Mouse (Mus musculus) NIH3T3 (cell line): ENCODE data around the gene Mpl.
A peak's percentile ranks its signal among the peaks of the same experiment; 100 is the strongest.

Experiments
- DNase-seq: peaks from one replicate; pipeline ENCODE4 v3.0.0-alpha.2; 2012; ENCODE audit warnings: low read depth

Gene Mpl

DNA sequence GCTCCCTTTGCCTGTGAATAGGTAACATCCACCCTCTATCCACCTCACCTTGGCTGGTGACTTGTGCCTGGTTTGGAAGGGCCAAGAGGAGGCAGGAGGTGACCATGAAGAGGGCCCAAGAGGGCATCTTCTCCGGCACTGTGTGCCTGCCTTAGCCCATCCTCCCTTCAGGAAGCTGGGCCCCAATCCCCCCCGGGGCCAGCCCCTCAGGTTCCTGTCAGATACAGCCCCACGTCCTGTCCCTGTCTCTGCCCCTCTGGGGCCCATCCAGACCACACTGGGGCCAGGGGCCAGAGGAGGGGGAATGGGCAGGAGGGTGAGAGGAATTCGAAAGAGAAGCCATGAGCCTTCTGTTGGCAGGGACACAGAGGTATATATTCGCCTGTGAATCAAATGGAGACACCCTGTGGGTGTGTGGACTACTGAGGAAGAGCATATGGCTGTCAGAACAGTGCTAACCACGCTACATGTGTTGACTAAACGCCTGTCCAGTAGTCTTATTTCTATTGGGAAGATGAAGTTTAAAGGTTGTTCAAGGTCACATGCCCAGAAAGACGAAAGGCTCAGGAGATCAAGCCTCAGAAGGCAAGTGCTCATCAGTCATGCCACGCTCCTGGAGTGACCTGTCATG, at the start of gene Mpl:
Gene Mpl, minus strand, starts transcription at position 169 of the 631 bp plus-strand sequence.
- DNase-seq = no peak

DNA sequence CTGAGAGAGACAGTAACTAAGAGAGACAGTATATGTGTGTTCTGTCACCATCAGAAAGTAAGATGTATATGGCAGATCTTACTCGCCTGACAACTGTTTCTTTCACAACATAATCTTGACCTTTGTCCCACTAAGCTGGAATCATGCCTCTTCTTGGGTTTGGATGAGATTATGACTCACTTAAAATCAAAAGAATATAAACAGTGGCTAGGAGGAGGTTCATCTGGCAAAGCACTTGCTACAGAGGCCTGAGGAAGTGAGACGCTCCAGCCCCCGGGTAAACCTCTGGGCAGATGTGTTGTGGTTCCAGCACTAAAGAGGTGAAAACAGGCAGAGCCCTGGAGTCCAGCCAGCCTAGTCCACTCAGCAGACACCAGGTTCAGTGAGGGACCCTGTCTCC, 48.2 kb upstream of the Mpl start:
- DNase-seq = peak; percentile 91

DNA sequence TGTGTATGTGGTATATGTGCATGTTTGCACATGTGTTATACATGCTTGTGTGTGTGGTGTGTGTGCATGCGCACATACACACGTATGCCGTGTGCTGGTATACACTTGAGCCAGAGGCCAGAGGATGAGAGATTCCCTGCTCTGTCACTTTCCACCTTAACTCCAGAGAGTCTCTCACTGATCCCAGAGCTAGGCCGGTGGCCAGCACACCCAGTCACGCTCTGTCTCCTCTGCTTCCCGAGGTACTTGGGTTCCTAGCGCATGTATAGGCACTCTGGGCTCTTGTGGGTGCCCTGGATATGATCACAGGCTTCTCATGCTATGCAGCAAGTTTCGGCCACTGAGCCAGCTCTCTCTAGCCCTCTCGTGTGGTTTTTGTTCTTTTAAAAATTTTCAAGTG, 43.5 kb upstream of the Mpl start:
- DNase-seq = no peak

DNA sequence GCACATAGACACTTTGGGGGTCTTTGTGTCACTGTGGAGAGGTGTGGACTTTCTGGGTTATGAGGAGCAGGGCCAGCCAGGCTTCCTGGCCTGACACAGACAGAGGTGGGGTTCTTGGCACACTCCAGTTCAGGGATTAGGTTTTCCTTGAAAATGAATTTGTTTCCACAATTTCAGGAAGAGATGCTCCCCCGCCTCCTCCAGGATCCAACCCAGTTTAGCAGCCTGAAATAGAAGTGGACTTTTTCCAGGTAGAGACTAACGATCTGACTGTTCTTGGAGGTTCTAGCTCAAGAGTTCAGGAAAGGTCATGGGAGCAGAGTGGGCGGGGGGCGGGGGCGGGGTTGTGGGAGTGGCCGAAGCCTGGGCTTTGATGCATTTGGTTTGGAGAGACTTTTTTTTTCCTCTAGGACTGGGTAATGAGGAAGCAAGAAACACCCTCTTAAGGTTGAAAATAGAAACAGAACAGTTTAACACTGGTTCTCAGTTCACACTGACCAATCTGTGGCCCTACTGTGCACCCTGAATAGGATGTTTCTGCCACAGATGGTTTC, 42.9 kb upstream of the Mpl start:
- no peak for DNase-seq

DNA sequence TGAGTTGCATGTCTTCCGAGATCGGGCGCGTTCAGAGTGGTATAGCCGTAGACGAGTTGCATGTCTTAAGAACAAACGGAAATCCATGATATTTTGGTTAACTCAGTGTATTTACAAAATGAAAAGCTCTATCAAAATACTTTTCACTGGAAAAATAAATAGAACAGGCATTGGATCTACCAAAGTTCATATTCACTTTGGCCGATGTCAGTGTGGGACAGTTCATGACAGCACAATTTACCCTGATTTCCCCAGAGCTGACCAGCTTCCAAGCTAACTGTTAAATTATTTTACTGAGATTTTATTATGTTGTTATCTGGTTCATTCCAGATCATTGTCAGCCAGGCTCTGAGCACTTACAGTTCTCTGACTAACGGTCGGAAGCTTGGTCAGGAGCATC, 33.1 kb upstream of the Mpl start:
- no peak for DNase-seq

DNA sequence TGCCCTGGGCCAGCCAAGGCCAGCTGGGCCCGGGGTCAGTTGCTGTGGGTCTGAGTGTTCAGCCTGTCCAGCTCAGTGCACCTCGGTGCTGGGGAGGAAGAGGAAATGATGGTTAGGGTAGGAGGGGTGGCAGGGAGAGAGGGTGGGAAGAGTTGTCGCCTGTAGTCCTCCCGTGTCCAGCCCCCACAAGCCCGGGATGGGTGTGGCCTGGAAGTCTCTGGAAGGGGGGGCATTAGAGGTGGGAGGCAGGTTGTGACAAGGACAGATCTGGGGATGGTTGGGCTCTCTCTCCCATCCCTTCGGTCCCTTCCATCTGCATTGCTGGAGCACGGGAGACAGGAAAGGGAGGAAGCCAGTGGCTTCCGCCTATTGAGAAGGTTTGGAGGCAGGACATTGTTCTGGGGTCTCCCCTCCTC, 32.4 kb upstream of the Mpl start, which contains the start of gene Tie1:
Gene Tie1, minus strand, starts transcription at position 345 of the 416 bp plus-strand sequence.
- no peak for DNase-seq

DNA sequence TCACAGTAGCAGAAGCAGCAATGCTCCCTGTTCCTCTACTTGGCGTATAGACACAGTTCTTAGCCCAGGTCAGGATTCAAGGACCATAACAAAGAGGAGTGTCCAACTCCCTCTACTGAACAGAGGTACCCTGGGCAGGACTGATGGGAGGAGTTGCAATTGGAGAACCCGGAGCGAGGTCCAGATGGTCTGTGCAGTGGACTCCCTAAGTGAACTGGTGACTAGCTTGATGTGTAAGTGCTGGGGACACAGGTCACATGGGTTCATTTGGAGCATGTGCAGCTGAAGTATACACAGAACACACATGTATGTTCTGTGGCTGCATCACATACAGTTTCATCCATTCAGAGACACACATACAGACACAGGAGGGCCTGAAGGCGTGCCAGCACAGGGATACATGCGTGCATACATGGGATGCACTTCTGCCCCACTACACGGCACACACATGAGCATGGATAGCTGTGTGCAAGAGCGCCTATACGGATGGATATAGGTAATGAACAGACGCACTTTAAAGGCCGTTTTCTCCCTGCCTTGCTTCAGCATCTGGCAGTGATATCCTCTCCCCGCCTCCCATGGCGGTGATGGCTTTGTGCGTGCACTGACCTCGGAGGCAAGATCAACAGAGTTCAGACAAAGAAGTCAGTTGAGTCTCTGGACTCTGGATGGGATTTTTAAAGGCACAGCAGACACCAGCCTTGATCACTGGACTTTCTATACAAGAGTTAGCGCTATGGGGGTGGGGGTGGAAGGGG, 19.6 kb upstream of the Mpl start:
- DNase-seq = no peak

DNA sequence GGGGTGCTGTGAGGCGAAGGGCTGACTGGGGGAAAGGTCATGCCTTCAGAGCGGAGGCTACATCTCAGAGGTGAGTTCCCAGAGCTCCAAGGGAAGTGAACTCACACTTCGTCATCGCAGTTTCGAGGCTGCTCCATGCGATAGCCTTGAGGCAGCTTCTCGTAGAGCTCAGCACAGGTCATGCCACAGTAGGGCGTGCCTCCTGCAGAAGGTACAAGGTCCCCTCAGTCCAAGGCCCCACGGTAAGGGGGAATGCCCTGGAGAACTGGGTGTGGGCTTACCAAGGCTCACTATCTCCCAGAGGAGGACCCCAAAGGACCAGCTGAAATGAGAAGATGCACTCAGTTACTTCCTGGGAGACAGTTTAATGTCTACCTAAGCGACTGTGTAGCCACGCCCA, 15.4 kb upstream of the Mpl start:
- DNase-seq = no peak

DNA sequence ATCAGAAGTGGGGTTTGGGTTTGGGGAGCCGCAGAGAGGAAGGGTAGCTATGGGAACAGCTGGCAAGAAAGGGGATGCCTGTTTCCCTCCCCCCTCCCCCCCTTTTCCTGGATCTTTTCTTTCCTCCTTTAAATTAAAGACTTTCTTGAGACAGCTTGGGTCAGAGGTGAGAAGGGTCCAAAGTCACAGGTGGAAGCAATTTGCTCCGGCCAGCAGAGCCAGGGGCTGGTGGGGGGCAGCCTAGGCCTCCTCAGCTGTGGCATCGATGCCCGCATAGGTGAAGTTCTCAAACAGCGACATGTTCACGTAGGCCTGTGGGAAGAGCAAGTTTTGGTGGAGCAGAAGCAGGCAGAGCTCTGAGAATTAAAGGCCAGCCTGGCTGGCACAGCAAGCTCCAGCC, 14.0 kb upstream of the Mpl start:
- no peak for DNase-seq

DNA sequence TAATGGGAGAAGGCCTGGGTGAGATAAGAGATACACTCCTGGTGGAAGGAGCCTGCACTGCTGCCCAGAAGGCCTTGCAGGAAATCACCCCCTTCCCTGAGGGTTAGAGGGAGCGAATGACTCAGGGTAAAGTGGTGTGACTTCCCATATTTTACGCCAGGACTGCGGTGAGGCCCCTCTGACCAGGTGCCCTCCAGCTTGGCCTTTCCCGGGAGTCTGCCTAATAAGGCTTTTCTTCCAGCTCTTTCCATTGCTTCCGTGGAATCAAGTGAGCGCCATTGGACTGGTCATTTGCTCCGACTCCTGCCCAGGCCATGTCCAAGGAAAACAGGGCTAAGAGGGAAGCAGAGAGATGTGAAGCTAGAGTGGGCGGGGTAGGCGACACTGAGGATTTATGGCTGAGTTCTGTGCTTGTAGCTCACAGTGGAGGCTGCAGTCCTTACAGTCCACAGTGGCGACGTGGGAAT, 8.4 kb upstream of the Mpl start:
- peak; percentile 62 for DNase-seq

DNA sequence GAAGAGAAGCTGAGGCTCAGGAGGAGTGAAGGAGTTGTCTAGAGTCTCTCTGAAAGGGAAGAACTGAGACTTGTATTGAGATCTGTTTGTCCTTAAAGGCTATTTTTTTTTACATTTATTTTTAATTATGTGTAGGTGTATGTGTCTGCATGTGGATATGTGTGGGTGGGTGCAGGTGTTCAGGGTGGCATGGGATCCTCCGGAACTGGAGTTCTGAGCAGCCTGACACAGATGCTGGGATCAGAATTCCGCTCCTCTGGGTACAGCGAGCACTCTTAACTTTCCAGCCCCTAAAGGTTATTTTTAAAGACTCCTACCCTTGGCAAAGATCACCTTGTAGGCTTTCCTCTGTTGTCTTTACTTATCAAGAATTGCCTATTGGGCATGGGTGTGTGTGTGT, 7.6 kb upstream of the Mpl start:
- DNase-seq = no peak

DNA sequence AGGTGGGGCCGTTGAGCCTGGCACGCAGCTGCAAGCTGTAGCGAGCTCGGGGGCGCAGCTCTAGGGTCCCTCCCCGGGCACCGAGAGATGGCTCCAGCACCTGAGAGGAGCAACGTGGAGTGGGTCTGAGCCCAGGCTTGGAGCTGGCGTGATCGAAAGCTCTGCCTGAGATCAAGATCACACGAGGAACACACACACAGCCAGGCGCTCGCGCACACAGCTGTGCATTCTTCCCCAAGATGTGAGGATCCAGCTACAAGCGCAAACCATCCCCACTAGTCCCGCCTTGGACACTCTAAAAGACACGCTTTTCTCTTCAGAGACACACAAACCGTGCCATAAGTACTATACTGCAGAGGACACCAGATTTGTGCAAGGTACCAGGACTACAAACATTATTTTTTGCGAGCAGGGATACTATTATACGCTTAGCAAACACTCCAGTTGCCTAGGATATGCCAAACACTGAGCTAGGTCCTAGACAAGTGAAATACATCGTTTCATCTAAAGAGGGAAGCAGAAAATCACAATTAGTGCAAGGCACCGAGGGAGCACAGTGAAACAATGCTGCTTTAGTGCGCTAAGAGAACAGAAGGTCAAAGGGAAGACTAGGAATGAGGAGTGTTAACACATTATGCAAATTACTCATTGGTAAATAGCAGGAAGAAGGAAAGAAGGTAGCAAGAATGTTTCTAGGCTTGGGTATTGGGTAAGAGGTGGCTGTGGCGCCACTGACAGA, 10.7 kb downstream of the Mpl start:
- DNase-seq = no peak

DNA sequence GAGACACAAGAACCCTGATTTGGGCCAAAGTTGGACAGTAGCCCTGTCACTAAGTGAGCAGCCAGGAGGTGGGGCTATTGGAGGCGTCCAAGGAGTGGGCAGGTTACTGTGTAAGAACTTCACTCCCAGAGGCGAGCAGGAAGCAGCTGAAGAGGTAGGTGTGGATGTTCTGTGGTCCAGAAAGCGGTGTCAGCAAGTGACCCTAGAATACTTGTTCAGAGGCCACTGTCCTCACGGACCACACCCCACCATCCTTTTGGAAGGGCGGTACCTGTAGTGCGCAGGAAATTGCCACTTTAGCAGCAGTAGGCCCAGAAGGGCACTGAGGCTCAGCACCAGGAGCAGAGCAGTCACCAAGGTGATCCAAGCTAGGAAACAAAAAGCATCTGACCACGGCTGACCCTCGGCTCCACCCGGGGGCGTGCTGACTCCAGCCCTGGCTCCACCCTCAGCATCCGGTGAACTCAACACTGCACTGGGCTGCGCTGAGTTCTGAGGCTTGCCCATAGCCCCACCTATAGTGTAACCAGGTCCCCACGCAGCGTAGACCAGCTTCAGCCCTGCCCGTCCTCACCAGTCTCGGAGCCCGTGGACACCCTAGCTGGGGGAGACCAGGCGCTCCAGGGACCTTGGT, 11.4 kb downstream of the Mpl start:
- DNase-seq = peak; percentile 27

DNA sequence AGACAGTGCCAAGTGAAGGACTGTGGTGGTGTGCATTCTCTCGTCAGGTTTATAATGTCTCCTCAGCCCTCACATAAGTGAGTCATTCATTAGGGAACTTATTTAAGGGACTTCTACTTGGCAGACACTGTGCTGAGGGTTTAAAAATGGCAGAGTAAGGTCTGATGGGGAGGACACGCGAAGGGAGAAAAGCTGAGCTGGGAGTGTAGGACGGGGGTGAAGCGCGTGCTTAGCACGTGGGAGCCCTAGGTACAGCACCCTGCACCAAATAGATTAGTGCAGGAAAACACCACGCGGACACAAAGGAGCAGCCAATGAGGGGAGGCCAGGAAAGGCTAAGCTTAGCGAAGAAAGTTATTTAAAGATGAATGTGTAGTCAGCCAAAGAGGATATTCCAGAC, 12.2 kb downstream of the Mpl start:
- DNase-seq = peak; percentile 15

DNA sequence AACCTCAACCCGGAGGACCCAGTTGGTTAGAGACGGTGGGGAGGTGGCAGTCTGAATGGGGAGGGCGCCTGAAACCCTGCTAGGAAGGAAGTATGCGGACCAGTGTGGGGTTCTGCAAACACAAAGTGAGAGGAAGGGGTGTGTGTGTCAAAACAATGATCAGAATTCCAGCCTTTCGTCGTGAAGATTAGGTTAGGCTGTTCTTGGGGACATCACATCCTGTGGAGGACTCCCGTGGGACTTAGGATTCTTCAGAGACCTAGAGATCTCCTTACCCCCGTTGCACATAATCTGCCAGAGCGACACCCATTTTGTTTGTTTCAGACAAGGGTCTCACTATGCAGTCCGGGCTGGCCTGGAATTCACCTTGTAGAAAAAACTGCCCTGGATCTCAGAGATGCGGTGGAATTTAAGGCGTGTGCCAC, 19.5 kb downstream of the Mpl start:
- peak; percentile 46 for DNase-seq

DNA sequence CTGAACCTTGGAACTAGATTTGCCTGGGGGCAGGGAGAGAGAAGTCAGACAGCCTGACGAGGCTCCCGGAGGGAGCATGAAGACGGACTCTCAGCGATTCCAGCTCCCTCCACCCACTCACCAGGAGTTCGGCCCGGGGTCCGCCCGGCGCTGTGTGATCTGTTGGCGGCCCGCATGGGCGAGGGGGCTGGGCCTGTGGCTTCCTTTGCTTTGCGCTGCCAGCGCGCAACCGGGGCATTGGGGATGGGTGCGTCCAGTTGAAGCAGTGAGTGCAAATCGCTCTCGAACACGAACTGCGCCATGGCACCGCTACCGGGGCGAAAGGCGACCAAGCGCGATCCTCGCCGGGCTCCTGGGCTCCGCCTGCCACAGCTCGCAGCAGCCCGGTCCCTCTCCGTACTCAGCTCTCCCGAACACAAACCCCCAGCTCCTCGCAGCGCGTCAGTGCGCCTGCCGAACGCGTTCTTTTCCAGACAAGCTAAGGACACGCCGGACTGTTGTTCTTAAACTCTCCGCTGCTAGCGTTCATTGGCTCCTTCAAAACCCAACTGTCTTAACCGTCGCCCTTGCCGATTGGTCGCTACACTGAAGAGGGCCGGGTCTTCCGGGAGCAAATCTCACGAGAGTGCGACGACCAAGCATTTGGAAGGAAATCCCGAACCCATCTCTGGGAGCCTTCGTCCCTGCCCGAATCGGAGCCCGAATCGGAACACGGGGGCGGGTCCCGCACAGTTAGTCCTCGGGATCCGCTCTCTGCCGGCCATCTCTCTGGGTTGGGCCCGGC, 20.3 kb downstream of the Mpl start, which contains the start of gene Cdc20:
Gene Cdc20, minus strand, starts transcription at position 533 of the 784 bp plus-strand sequence.
- DNase-seq = peak; percentile 99

DNA sequence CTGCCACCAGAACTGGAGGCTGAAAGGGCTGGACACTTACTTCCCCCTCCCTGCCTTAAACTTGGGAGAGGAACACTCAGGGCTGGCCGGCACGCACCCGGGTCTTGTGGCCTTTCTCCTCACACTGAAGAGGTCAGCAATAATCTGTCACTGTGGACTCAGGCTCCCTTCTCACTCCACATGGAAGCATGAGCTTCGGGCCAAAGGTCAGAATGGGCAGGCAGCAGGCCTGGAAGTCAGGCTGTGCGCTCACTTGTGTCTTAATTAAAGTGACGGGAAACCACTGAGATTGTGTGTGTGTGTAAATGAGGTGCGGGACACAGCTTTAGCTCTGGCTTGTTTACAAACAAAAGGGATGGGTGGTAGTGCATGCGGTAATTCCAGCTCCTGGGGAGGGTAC, 25.0 kb downstream of the Mpl start:
- DNase-seq = no peak

DNA sequence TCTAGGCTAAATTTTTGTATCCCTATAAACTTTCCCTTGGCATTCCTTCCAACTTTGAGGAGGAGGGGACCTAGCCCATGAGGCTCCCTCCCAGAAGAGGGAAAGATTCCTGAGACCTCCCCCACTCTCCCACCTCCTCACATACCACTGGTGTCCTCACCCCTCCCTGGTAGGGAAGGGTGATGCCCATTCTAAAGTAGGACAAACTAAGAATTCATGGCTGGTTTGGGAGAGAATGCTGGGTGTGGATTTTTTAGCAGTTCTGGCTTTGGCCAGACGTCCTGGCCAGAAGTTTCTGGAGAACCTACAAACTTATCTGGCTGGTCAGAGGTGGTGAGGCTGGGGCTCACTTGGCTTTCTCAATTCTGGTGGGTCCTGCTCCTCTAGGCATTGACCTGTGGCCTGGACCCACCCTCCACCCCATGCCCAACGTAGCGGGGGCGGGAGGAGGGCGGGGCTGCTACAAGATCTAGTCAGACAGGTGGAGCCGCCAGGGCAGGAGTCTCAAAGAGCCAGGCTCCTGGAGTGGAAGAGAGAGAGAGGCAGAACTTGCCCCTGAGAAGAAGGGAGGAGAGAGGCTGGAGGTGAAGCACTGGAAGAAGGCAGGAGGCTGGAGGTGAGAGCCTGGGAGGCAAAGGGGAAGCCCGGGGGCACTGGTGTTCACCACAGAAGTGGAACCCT, 28.0 kb downstream of the Mpl start:
- no peak for DNase-seq

DNA sequence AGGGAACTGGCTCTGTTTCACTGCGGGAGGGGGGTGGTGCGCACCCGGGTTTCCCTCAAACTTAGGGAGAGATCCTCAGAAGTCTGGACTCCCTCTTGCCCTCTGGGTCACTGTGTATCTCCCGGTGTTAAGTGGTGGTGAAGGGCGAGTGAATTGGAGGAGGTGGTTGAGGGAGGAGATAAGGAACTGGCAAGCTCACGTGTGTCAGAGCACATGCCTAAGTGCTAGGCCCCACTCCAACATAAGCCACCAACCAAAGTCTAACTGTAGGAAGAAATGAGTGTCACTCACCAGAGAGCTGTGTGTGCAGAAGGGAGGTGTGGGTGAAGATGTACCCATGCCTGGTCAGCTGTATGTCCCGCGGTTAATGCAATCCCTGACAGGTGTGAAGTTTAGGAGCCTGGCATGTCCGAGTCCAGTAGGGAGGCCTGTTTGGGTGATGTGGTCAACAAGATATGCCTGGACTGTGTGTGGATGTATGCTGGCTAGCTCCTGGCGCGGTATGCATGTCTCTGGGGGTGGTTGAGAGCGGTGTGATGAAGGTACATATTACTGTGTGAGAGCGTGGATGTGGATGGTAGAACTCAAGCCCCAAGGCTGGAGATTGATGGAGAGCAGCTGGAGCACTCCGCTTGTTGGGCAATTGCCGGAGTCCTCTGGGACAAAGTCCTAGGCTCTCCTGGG, 28.6 kb downstream of the Mpl start:
- DNase-seq = peak; percentile 71
